Mouse (Mus musculus) urinary bladder, postnatal 10 days (tissue): ENCODE data around the gene Zfp652.

Experiments
- DNase-seq: peaks from one replicate; pipeline ENCODE4 v3.0.0; 2022; ENCODE audit warnings: low spot score

Zfp652 gene

GRCm38 (mm10) chr11:95809603-95810002 is 97.1 kb downstream of the Zfp652 start:
- no peak for DNase-seq

GRCm38 (mm10) chr11:95810828-95811227 is 98.4 kb downstream of the Zfp652 start:
- no peak for DNase-seq

GRCm38 (mm10) chr11:95811741-95812140 is 99.3 kb downstream of the Zfp652 start:
- no peak for DNase-seq

- no peak for DNase-seq
These were observed 99.8 kb downstream of the Zfp652 start for GRCm38 (mm10) chr11:95812224-95812623.

GRCm38 (mm10) chr11:95814101-95814500 is 101.6 kb downstream of the Zfp652 start:
- no peak for DNase-seq

GRCm38 (mm10) chr11:95814857-95815256 is 102.4 kb downstream of the Zfp652 start:
- no peak for DNase-seq

GRCm38 (mm10) chr11:95815412-95815811 is 102.9 kb downstream of the Zfp652 start:
- no peak for DNase-seq

GRCm38 (mm10) chr11:95819138-95819537 is 106.7 kb downstream of the Zfp652 start:
- no peak for DNase-seq

- no peak for DNase-seq
These were observed 109.0 kb downstream of the Zfp652 start for GRCm38 (mm10) chr11:95821511-95821910.

GRCm38 (mm10) chr11:95822437-95822836 is 110.0 kb downstream of the Zfp652 start:
- no peak for DNase-seq

GRCm38 (mm10) chr11:95824071-95824876 is 111.8 kb downstream of the Zfp652 start, which contains the start of gene Phospho1:
Phospho1 (plus strand) TSS chr11:95824499.
- DNase-seq: peak; percentile 75

- no peak for DNase-seq
These were observed 112.4 kb downstream of the Zfp652 start for GRCm38 (mm10) chr11:95824877-95825243.

GRCm38 (mm10) chr11:95825625-95826024 is 113.2 kb downstream of the Zfp652 start:
- DNase-seq: no peak

GRCm38 (mm10) chr11:95826317-95827167 is 114.1 kb downstream of the Zfp652 start:
- DNase-seq: no peak

- no peak for DNase-seq
These were observed 114.6 kb downstream of the Zfp652 start for GRCm38 (mm10) chr11:95827168-95827447.

- DNase-seq: no peak
These were observed 115.1 kb downstream of the Zfp652 start for GRCm38 (mm10) chr11:95827464-95828085.

- no peak for DNase-seq
These were observed 115.9 kb downstream of the Zfp652 start for GRCm38 (mm10) chr11:95828181-95828964.

- DNase-seq: no peak
These were observed 117.1 kb downstream of the Zfp652 start for GRCm38 (mm10) chr11:95829526-95830050.

GRCm38 (mm10) chr11:95830411-95831275 is 118.2 kb downstream of the Zfp652 start:
- DNase-seq: no peak

GRCm38 (mm10) chr11:95831276-95831619 is 118.8 kb downstream of the Zfp652 start:
- no peak for DNase-seq

- no peak for DNase-seq
These were observed 119.2 kb downstream of the Zfp652 start for GRCm38 (mm10) chr11:95831641-95832040.
